In the genomic region with DNA sequence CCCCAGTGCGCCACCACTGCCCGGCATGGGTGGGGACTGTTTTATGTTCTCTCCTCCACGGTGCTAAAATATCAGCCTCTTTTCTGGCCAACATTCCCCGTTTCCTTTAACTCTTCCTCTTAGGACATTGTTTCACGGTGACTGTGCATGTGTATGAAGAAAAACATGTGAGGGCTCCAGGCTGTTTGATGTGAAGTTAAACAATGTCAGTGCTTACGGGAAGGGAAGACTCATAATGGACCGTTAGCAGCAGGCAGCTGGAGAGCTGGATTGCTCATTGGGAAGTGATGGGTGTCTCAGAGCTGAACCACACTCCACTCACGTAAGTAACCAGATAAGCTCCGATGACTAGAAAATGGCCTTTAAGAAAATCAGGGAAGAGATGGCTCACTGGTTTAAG, we compare ENCODE assay signal across 20 mouse cellular contexts. TPM values are rescaled to one million over a fixed set of nuclear protein-coding genes. Genes with fewer than 3 reads are reported as not detected.
"Had no signal": no experiment of that assay in that cellular context is flagged by ENCODE, and none has a peak within 500 bp of the region (broad histone marks: within the 10 kb centered on the region; RNA-seq: fewer than 3 reads in every experiment).

No protein-coding gene starts in this region.

- H3K27ac ChIP-seq: kidney, embryonic 15.5 days; limb, embryonic 12.5 days; limb, embryonic 15.5 days; liver, embryonic 12.5 days had no signal

- H3K27me3 ChIP-seq: kidney, embryonic 15.5 days; limb, embryonic 12.5 days; limb, embryonic 15.5 days; liver, embryonic 12.5 days had no signal

- DNase-seq: kidney, adult 11 months; kidney, adult 8-10 months; kidney, postnatal 10 days; kidney, postnatal 36 days; layer of hippocampus, postnatal 36 days; left cerebral cortex, postnatal 4 days; lung, adult 2 months; midbrain, embryonic 14.5 days; thymus, adult 18-20 months; thymus, postnatal 36 days had no signal

- ATAC-seq: liver, embryonic 12.5 days had no signal

- H3K4me2 ChIP-seq: kidney, embryonic 15.5 days; limb, embryonic 12.5 days; limb, embryonic 15.5 days; liver, embryonic 12.5 days; midbrain, embryonic 11.5 days had no signal

- H3K36me3 ChIP-seq: kidney, embryonic 15.5 days; limb, embryonic 12.5 days; limb, embryonic 15.5 days; liver, embryonic 12.5 days had no signal

- H3K9me3 ChIP-seq: kidney, embryonic 15.5 days; limb, embryonic 12.5 days; limb, embryonic 15.5 days; liver, embryonic 12.5 days had no signal

- H3K4me3 ChIP-seq: kidney, embryonic 15.5 days; limb, embryonic 12.5 days; limb, embryonic 15.5 days; liver, embryonic 12.5 days had no signal

- H3K9ac ChIP-seq: kidney, embryonic 15.5 days; limb, embryonic 12.5 days; limb, embryonic 15.5 days; liver, embryonic 12.5 days had no signal

RNA-seq across cellular contexts. Expression of a gene that starts 19.7 kb away (rescaled TPM):
- total RNA-seq: megakaryocyte progenitor cell, adult 5-6 weeks; megakaryocyte-erythroid progenitor cell, adult 5-6 weeks had no signal
- polyA plus RNA-seq: kidney, embryonic 15.5 days; limb, embryonic 12.5 days; liver, embryonic 12.5 days; lung, embryonic 16.5 days; midbrain, embryonic 11.5 days; small intestine, adult 2 months; testis, adult 2 months had no signal
